Mouse (Mus musculus): Measurements from ENCODE around the gene Tmem150c. TPM values are rescaled to one million over a fixed set of nuclear protein-coding genes. Genes with fewer than 3 reads are reported as not detected.

Gene Tmem150c
- not detected for total RNA-seq (2018; cell fraction: chromatin; rRNA removed)
- total RNA-seq (2018; cell fraction: cytosol; rRNA removed) = under 1 TPM in 12 of 26 experiments, not detected in 14; 0.04 to 0.17 (median 0.07) TPM
- 1 to 10 TPM in 2 of 26 experiments, under 1 TPM in 12, not detected in 12; 0.14 to 1.4 (median 0.45) TPM for total RNA-seq (2018; cell fraction: nucleus; rRNA removed)
- 0.11 TPM in 1 of 3 replicates, not detected in the others for polyA plus RNA-seq (2018)

DNA sequence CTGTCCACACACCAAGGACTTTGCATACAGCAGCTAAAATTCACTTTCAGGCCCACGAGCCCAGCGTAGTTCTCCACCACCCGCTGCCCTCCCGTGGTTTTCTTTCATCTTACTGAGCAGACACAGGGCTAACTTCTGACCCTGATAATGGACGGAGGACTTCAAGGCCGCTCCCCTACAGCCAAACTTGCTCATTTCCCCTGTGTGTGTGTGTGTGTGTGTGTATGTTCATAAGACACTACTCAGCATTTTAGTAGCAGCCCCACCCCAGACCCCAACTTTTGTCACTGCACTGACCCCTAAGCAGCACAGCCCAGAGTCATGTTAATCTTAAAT, at the start of gene Tmem150c:
Gene Tmem150c, minus strand, starts transcription at position 171 of the 336 bp plus-strand sequence.
- no peaks in the 10 kb centered on the region for H3K36me3 ChIP-seq (ENCODE audit: inconsistent target)
- 10% methylated on average over 4 of the region's 6 CpGs for WGBS (ENCODE audit: missing documents)
- no peaks in the 10 kb centered on the region for H3K79me2 ChIP-seq (ENCODE audit: inconsistent target)
- no peak within 1 kb of the TSS for H3K4me3 ChIP-seq (ENCODE audit: inconsistent target)
- no peak within 1 kb of the TSS for H3K27ac ChIP-seq

DNA sequence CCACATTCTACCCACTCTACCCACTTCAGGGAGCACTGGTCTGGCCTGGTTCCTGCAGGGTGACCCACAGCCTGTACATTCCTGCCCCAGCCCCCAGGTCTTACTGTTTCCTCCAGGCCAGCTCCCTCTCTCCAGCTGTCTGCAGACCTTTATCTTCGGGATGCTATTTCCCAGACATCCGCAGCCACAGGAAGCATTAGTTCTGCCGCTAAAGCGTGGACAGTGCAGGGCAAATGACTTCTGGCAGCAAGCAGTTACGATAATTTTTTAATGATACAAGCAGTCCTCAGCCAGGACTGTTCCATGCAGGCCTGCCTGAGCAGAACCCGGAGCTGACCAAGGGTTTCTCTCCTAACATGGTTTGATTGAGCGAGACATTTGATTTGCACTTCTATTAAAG, 49.5 kb upstream of the Tmem150c start:
- Histone ChIP-seq H3K27ac (no peak overlapping the region), H3K79me2 (ENCODE audit: inconsistent target) (no peaks in the 10 kb centered on the region), H3K36me3 (ENCODE audit: inconsistent target) (no peaks in the 10 kb centered on the region), H3K4me3 (ENCODE audit: inconsistent target) (no peak overlapping the region)
- 95% methylated on average over 7 of the region's 7 CpGs for WGBS (ENCODE audit: missing documents)

DNA sequence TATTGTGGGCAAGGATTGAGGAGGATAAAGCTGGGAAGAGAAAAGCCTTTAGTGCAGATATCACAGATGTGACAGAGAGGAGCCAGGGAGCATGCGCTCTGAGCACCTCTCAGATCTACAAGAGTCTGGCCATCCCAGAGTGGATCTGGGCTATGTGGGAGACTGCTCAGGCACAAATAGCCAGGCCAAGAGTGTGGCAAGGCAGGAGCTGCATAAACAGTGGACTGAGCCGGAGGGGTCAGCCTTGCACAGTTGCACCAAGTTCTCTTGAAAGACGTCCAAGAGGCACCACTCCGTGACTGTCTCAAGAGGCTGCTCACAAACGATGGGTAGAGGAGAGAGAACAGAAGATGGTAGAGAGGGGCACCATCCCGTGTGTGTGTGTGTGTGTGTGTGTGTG, 47.1 kb upstream of the Tmem150c start:
- 84% methylated on average over 6 of the region's 6 CpGs for WGBS (ENCODE audit: missing documents)
- H3K4me3 ChIP-seq (ENCODE audit: inconsistent target) = no peak overlapping the region
- H3K79me2 ChIP-seq (ENCODE audit: inconsistent target) = no peaks in the 10 kb centered on the region
- no peak overlapping the region for H3K27ac ChIP-seq
- H3K36me3 ChIP-seq (ENCODE audit: inconsistent target) = no peaks in the 10 kb centered on the region

DNA sequence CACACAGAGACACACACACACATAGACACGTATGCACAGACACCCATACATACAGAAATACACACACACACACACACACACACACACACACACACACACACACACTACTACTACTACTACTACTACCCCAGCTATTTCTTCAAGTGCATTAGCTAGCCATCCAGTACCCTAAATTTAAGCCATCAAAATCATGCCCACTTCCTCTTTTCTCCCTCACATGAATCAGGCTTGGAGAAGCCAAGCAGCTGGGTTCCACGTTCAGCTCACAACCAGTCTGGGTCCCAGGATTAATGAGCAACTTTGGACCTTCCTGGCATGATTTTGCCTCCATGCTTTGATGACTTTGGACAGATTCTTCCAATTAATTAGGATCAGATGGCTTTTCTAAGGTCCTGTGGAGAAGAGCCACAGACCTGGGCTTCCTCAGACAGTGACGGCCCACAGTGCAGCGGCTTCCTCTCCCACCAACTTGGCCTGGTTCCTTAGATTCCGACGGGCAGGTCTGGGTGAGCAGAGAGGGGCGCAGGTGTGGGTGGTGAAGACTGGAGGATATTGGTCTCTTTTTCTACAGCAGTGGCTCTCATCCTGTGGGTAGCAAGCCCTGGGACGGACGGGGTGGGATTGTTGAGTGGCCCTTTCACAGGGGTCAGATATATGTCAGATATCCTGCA, 46.0 kb upstream of the Tmem150c start:
- Histone ChIP-seq H3K27ac (no peak overlapping the region), H3K79me2 (ENCODE audit: inconsistent target) (no peaks in the 10 kb centered on the region), H3K4me3 (ENCODE audit: inconsistent target) (no peak overlapping the region), H3K36me3 (ENCODE audit: inconsistent target) (no peaks in the 10 kb centered on the region)
- WGBS (ENCODE audit: missing documents) = 42% methylated on average over 9 of the region's 9 CpGs

DNA sequence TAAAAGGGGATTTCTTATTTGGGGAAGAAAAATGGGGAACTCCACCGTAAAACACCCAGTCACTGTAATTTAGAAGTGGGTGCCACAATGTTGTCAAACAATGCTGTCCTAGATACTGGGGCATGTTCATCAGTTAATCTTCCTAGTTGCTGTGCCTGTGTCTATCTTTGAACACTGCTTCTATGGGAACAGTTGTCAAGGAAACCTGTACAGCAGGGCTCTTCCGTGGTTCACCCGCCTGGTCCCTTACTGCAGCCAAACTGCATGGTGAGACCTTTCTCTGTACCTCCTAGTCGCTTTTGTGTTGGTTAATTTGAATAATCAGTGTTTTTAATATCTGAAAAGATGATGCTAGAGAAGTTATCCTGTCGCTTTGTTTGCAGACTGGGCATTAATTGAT, 41.2 kb upstream of the Tmem150c start:
- no peak overlapping the region for H3K4me3 ChIP-seq (ENCODE audit: inconsistent target)
- 39% methylated on average over 5 of the region's 5 CpGs for WGBS (ENCODE audit: missing documents)

DNA sequence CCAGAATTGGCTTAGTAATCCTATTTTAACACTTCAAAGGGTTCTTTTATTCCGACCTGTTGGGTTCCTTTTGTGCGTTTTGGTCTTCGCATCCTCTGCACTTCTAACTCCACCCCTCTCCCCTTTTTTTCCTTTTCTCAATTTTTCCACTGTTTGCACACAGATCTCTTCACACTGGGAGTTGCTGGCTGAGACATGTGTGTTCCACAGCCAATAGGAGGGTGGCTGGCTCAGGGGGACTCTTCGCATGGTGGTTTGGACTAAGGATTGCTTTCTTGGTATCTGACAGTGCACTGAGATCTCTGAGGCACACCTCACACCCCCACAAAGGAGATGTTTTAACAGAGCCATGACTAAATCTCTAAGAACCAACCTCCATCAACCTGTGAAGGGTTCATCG, 40.7 kb upstream of the Tmem150c start:
- H3K79me2 ChIP-seq (ENCODE audit: inconsistent target) = no peaks in the 10 kb centered on the region
- WGBS (ENCODE audit: missing documents) = 77% methylated on average over 5 of the region's 5 CpGs
- H3K27ac ChIP-seq = no peak overlapping the region
- H3K36me3 ChIP-seq (ENCODE audit: inconsistent target) = no peaks in the 10 kb centered on the region
- H3K4me3 ChIP-seq (ENCODE audit: inconsistent target) = no peak overlapping the region

More for the DNA sequence above, 41.2 kb upstream of the Tmem150c start:
- Histone ChIP-seq H3K79me2 (ENCODE audit: inconsistent target) (no peaks in the 10 kb centered on the region), H3K27ac (no peak overlapping the region), H3K36me3 (ENCODE audit: inconsistent target) (no peaks in the 10 kb centered on the region)

DNA sequence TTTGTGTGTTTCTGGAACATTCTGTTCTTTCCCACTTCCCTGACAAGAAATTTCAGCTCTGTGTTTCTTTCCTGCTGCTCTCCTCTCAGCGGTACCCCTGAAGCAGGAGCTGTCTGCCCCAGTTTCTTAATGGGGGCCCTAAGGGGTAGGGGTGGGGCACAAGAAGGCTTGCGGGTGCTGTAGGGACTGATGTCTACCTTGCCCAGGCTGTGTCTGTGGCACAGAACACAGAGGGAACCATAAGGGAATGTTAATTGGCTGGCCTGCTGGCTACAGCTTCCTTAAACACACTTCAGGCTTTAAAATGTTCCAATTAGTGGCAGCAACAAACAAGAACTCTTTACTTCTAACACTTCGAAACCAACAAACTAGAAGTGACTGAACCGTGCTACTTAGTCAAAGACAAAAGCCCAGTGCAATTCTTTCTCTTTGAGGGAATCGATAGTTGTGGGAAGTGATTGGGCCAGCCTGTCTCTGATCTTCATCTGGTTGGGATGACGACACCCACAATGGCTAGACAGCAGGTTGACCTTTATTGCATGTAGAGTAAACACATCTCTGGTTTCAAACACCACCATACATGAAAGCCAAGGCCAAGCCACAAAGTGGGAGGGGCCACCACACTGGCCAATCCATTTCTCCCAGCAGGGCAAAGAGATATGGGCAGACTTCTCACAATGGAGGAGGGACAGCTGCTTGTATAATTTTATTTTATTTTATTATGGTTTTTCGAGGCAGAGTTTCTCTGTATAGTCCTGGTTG, 39.7 kb upstream of the Tmem150c start:
- H3K79me2 ChIP-seq (ENCODE audit: inconsistent target) = no peaks in the 10 kb centered on the region
- 92% methylated on average over 7 of the region's 7 CpGs for WGBS (ENCODE audit: missing documents)
- H3K27ac ChIP-seq = no peak overlapping the region
- no peaks in the 10 kb centered on the region for H3K36me3 ChIP-seq (ENCODE audit: inconsistent target)
- no peak overlapping the region for H3K4me3 ChIP-seq (ENCODE audit: inconsistent target)

DNA sequence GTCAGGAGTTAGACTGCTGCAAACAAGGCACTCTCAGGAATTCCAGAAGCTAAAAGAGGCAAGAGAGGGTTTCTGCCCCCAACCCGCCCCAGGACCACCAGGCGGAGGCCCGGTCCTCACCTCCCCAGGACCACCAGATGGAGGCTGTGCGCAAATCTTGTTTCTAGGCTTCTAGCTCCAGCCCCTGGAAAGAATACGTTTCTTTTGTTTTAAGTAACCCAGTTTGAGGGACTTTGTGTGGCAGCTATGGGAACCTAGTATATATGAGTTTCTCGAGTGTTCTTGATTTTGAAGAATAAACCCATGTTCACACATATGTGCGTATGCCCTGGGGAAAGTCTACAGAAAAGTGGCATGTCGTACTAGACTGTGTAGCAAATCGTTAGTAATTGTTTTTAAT, 37.9 kb upstream of the Tmem150c start:
- Histone ChIP-seq H3K36me3 (ENCODE audit: inconsistent target) (no peaks in the 10 kb centered on the region), H3K27ac (no peak overlapping the region), H3K4me3 (ENCODE audit: inconsistent target) (no peak overlapping the region), H3K79me2 (ENCODE audit: inconsistent target) (no peaks in the 10 kb centered on the region)
- WGBS (ENCODE audit: missing documents) = 89% methylated on average over 6 of the region's 9 CpGs

DNA sequence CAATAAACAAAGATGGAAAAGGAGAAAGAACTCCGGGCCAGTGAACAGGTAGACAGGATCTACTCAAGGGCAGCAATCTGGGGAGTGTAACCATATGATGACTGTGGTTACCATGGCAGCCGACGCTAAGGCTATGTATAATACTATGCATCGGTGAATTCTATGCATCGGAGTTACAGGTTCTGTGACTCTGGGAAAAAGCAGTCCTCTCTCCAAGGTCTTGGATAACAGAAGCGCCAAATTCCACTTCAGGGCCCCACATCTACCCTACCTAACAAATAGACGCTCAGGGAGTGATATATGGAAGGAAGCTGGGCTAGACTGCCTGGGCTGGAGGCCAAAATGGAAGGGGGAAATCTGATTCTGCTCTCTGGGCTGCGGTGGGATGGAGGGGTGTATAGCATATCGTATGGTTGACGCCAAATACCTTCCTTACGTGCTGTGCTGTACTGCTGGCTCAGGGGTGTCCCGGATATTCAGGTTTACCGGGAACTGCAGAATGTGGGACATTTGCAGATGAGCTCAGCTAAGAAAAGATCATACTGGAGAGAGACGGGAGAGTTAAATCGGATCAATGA, 37.3 kb upstream of the Tmem150c start:
- Histone ChIP-seq H3K4me3 (ENCODE audit: inconsistent target) (no peak overlapping the region), H3K36me3 (ENCODE audit: inconsistent target) (no peaks in the 10 kb centered on the region), H3K27ac (no peak overlapping the region), H3K79me2 (ENCODE audit: inconsistent target) (no peaks in the 10 kb centered on the region)
- 50% methylated on average over 15 of the region's 15 CpGs for WGBS (ENCODE audit: missing documents)

DNA sequence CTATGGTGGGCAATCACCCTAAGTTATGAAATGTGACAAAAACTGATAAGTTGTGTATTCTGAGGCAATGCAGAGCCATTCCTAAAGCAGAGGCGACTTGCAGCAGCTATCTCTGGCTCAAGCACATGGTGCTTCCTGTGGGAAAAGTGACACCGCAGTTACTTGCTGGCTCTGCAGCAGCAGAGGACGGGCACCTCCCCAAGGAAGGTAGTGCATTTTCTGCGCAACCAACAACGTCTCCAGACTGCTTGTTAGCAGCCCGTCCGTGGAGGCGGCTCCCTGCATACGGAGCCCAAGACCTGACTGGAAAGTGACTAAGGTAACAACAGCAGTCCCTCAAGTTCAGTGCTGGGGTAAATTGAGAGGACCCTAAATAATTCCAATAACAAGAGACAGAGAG, 36.8 kb upstream of the Tmem150c start:
- no peaks in the 10 kb centered on the region for H3K36me3 ChIP-seq (ENCODE audit: inconsistent target)
- no peak overlapping the region for H3K27ac ChIP-seq
- 88% methylated on average over 9 of the region's 9 CpGs for WGBS (ENCODE audit: missing documents)
- no peak overlapping the region for H3K4me3 ChIP-seq (ENCODE audit: inconsistent target)
- H3K79me2 ChIP-seq (ENCODE audit: inconsistent target) = no peaks in the 10 kb centered on the region

DNA sequence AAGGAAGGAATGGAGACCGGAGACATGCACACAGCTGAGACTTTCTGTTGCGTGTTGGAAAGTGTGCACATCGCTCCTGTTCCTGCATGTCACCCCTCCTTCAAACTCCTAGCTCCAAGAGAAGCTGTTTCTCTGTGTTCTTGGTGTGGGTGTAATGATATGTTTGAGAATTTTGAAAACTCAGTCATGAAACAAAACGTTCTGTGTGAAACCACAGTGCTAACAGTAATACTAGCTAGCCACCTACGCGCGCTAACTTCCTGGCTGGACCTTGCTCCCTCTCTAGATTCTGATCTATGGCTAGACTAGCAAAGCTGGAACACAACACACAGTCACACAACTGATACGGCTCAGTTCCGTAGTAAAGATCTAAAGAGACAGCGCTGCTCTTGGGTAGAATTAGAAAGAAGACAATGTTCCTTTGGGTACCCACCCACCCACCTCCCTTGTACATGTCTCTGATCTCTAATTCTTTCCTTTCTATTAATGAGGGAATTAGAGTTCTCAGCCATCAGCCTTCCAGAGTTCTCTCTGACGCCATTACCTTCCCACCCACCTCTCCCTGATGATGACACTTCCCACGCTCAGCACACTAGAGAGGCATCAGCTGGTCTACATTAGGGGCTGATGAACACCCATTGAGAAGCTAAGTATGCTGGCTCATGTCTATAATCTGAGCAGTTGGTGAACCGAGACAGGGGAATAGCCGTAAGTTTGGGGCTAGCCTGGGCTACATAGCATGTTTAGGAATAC, 32.0 kb upstream of the Tmem150c start:
- H3K27ac ChIP-seq = no peak overlapping the region

DNA sequence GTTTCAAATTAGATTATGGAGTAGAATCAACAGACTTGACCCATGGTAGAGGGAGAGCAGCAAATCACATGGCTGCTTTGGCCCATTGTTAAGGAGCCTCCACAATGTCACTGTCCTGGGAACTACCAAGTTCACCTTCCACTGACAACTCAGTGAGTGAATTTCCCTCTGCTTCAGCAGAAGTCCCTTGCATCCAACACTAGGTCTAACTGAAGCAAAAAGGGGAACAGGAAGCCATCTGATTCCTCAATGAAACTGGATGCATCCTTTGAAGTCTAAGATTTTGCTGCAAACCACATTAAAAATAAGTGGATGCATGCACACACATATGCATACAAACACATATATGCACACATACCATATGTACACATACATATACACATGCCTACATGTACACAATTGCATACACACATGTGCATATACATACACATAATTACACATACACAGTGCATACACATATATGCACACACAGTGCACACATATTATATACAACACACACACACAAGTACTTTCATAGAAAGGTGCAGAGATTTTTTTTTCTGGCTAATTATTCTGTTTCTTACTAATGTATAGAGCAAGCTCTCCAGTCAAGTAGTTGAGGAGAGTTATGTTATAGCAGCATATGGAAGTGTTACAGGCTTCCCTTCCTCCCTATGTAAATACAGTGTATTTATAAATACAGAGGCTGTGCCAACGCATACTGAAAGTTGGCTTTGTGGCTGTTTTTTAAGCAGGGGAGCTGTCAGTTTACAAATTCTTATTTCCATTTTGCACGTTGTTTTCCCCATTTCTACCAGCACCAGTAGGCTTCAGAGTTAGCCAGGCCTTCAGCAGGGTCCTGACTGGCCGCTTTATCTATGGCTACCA, 27.7 kb upstream of the Tmem150c start:
- no peaks in the 10 kb centered on the region for H3K36me3 ChIP-seq (ENCODE audit: inconsistent target)

More for the DNA sequence above, 32.0 kb upstream of the Tmem150c start:
- H3K36me3 ChIP-seq (ENCODE audit: inconsistent target) = no peaks in the 10 kb centered on the region
- no peaks in the 10 kb centered on the region for H3K79me2 ChIP-seq (ENCODE audit: inconsistent target)
- H3K4me3 ChIP-seq (ENCODE audit: inconsistent target) = no peak overlapping the region
- 92% methylated on average over 14 of the region's 14 CpGs for WGBS (ENCODE audit: missing documents)

DNA sequence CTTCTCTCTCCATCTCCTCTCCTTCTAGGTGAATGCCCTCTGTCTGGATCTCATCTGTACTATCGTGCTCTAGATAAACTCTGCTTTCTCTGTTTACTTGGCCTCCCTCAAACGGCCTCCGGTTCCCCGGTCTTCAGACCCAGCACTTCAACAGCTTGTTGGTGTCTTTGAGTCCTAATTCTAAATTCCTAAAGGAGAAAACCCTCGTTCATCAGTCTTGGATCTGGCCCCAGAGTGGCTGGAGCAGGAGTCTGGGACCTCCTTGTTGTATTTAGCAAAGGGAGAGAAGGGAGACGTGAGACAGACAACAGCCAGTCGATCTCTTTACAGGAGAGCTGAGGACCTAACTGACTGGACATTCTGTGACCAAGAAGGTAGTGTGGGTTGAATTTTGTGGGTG, 27.0 kb upstream of the Tmem150c start:
- no peaks in the 10 kb centered on the region for H3K79me2 ChIP-seq (ENCODE audit: inconsistent target)
- no peak overlapping the region for H3K27ac ChIP-seq
- no peaks in the 10 kb centered on the region for H3K36me3 ChIP-seq (ENCODE audit: inconsistent target)
- no peak overlapping the region for H3K4me3 ChIP-seq (ENCODE audit: inconsistent target)
- 86% methylated on average over 7 of the region's 7 CpGs for WGBS (ENCODE audit: missing documents)

More for the DNA sequence above, 27.7 kb upstream of the Tmem150c start:
- Histone ChIP-seq H3K79me2 (ENCODE audit: inconsistent target) (no peaks in the 10 kb centered on the region), H3K27ac (no peak overlapping the region), H3K4me3 (ENCODE audit: inconsistent target) (no peak overlapping the region)
- 80% methylated on average over 3 of the region's 3 CpGs for WGBS (ENCODE audit: missing documents)

DNA sequence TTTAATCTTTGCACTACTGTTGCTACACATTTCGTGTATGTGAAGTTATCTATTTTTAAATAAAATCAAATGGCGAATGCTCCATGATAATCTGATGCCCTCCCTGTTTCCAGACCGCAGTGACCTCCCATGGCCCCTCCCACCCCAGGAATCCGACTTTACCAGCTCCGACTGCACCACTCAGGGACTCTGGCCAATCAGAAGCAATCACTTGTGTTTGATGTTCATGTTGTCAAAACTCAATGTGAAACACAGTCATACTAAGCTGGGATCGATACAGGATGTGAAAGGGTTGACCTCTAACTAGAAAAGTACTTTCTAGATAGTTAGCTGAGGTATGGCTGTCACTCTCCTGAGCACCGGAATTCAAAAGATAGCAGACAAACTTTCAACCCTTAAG, 26.3 kb upstream of the Tmem150c start:
- Histone ChIP-seq H3K79me2 (ENCODE audit: inconsistent target) (no peaks in the 10 kb centered on the region), H3K27ac (no peak overlapping the region)
- WGBS (ENCODE audit: missing documents) = 84% methylated on average over 7 of the region's 7 CpGs

More for the DNA sequence above, 26.3 kb upstream of the Tmem150c start:
- H3K36me3 ChIP-seq (ENCODE audit: inconsistent target) = no peaks in the 10 kb centered on the region
- no peak overlapping the region for H3K4me3 ChIP-seq (ENCODE audit: inconsistent target)
